In the genomic region with DNA sequence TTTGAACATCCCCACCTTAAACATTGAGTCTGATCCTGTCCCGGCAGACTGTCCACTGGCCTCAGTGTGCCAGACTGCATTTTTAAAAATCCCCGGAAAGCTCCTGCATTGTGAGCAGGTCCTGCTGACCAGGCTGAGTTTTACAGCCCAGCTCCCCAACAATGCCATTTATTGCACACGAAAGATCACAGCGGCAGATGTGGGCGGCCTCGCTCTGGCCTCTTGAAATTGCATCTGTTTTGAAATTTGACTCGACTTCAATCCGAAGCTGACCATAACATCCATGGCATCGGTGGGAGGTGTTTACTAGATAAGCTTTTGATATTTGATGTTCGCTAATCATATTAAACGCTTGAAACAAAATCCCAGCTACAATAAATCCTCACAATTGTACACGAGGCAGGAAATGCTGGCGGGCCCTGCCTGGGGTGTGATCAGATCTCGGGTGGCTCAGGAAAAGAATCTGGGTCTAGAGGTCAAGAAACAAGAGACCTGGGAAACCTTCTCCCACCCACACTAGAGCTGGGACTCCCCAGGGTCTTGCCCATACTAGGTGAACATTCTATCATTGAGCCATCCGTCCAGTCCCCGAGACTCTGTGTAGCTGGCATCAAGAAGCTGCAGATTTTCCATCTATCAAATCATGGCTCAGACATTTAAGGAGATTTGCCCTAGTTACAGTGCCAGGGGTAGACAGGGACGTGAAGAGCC, we compare ENCODE assay signal across 12 mouse cellular contexts.
A peak's percentile ranks its signal among the peaks of the same experiment; 100 is the strongest.
DNase-seq lines count a peak whose midpoint lies in the region; ATAC-seq and TF ChIP-seq lines count a peak whose summit lies in the region.
"Had no signal": no experiment of that assay in that cellular context is flagged by ENCODE, and none has a peak within 500 bp of the region (broad histone marks: within the 10 kb centered on the region; RNA-seq: fewer than 3 reads in every experiment).

No protein-coding gene starts in this region.

- peak; percentile 16 for DNase-seq in kidney, postnatal 10 days
- no peak for DNase-seq in kidney, adult 2 months
- peak; percentile 53 for DNase-seq in embryonic facial prominence, embryonic 11.5 days (ENCODE audit: low spot score)
- DNase-seq in hindbrain, embryonic 14.5 days (ENCODE audit: low spot score) = no peak
- no peak for DNase-seq in layer of hippocampus, adult 8-10 months (ENCODE audit: low spot score in 2 of 2)
- no peak for DNase-seq in gastrocnemius, adult 8-10 months (ENCODE audit: low spot score in 2 of 2)
- DNase-seq: cerebellum, postnatal 14 days; right cerebral cortex, postnatal 25 days had no signal

- H3K4me1 ChIP-seq in kidney, adult 2 months (ENCODE audit: control insufficient read depth, insufficient read depth, low read length) = no peaks in the 10 kb centered on the region
- peaks cover 6% of the 10 kb centered on the region for H3K4me1 ChIP-seq in embryonic facial prominence, embryonic 11.5 days (ENCODE audit: control insufficient read depth, insufficient read depth, low read length)
- H3K4me1 ChIP-seq in hindbrain, embryonic 14.5 days (replicated peaks; ENCODE audit: control insufficient read depth, insufficient read depth, low read length) = peaks cover 7% of the 10 kb centered on the region
- peaks cover 20% of the 10 kb centered on the region for H3K4me1 ChIP-seq in neural tube, embryonic 12.5 days
- peaks cover 14% of the 10 kb centered on the region for H3K4me1 ChIP-seq in heart, embryonic 12.5 days (replicated peaks)
- H3K4me1 ChIP-seq: liver, embryonic 15.5 days had no signal

- no peak for TF ChIP-seq CTCF in kidney, adult 2 months (conservative IDR thresholded peaks at IDR 0.05; ENCODE audit: insufficient read depth, insufficient read length, low read depth, low read length)

- TF ChIP-seq POLR2A in kidney, adult 2 months (IDR thresholded peaks at IDR 0.05; ENCODE audit: low read depth, low read length) = no peak

- 38% methylated on average over 17 of the region's 17 CpGs for WGBS in kidney, adult 2 months
- WGBS in embryonic facial prominence, embryonic 11.5 days = 34% methylated on average over 17 of the region's 17 CpGs
- WGBS in hindbrain, embryonic 14.5 days = 35% methylated on average over 17 of the region's 17 CpGs
- WGBS in neural tube, embryonic 12.5 days = 14% methylated on average over 17 of the region's 17 CpGs
- WGBS in heart, embryonic 12.5 days = 74% methylated on average over 17 of the region's 17 CpGs

- H3K9me3 ChIP-seq in embryonic facial prominence, embryonic 11.5 days (replicated peaks; ENCODE audit: control insufficient read depth, low read length) = no peaks in the 10 kb centered on the region
- H3K9me3 ChIP-seq in hindbrain, embryonic 14.5 days (ENCODE audit: control insufficient read depth, low read length) = no peaks in the 10 kb centered on the region
- H3K9me3 ChIP-seq in neural tube, embryonic 12.5 days = no peaks in the 10 kb centered on the region
- H3K9me3 ChIP-seq in heart, embryonic 12.5 days (replicated peaks) = no peaks in the 10 kb centered on the region
- H3K9me3 ChIP-seq: hindbrain, embryonic 15.5 days; liver, embryonic 15.5 days had no signal

- H3K4me2 ChIP-seq in embryonic facial prominence, embryonic 11.5 days (ENCODE audit: low read depth, low read length) = no peak overlapping the region
- no peak overlapping the region for H3K4me2 ChIP-seq in hindbrain, embryonic 14.5 days (replicated peaks)
- peak overlapping the region; percentile 32; the same call in 1 of the 2 replicates for H3K4me2 ChIP-seq in neural tube, embryonic 12.5 days (replicated peaks)
- H3K4me2 ChIP-seq in heart, embryonic 12.5 days = no peak overlapping the region
- H3K4me2 ChIP-seq: hindbrain, embryonic 15.5 days; liver, embryonic 15.5 days had no signal

- H3K9ac ChIP-seq in embryonic facial prominence, embryonic 11.5 days (replicated peaks; ENCODE audit: low read length) = no peak overlapping the region; the same call in 1 of the 2 replicates
- 0 out of 2 replicates have a peak overlapping the region, but pooled peaks have one; percentile 14 for H3K9ac ChIP-seq in hindbrain, embryonic 14.5 days
- H3K9ac ChIP-seq in neural tube, embryonic 12.5 days = no peak overlapping the region
- no peak overlapping the region for H3K9ac ChIP-seq in heart, embryonic 12.5 days
- H3K9ac ChIP-seq: hindbrain, embryonic 15.5 days; liver, embryonic 15.5 days had no signal

- no peak for ATAC-seq in embryonic facial prominence, embryonic 11.5 days (replicated peaks; ENCODE audit: insufficient number of reproducible peaks, low FRiP score, low TSS enrichment, low read depth)
- ATAC-seq in hindbrain, embryonic 14.5 days (ENCODE audit: low FRiP score) = no peak
- peak; percentile 49; the same call in 1 of the 2 replicates for ATAC-seq in neural tube, embryonic 12.5 days (ENCODE audit: low FRiP score, low read depth)
- ATAC-seq in heart, embryonic 12.5 days (ENCODE audit: insufficient number of reproducible peaks, low FRiP score) = no peak

- H3K27ac ChIP-seq in kidney, adult 2 months (ENCODE audit: insufficient read depth, low read depth, low read length) = no peak overlapping the region
- H3K27ac ChIP-seq in embryonic facial prominence, embryonic 11.5 days (replicated peaks; ENCODE audit: low read depth, low read length) = no peak overlapping the region
- H3K27ac ChIP-seq in hindbrain, embryonic 14.5 days = no peak overlapping the region
- H3K27ac ChIP-seq in neural tube, embryonic 12.5 days = no peak overlapping the region
- H3K27ac ChIP-seq in heart, embryonic 12.5 days (ENCODE audit: poor library complexity, severe bottlenecking) = no peak overlapping the region
- H3K27ac ChIP-seq: hindbrain, embryonic 15.5 days; liver, embryonic 15.5 days had no signal

- H3K36me3 ChIP-seq in kidney, adult 2 months (ENCODE audit: control insufficient read depth, insufficient read depth, low read length) = no peaks in the 10 kb centered on the region
- H3K36me3 ChIP-seq in embryonic facial prominence, embryonic 11.5 days (replicated peaks; ENCODE audit: control insufficient read depth, insufficient read depth, low read depth, low read length) = no peaks in the 10 kb centered on the region
- no peaks in the 10 kb centered on the region for H3K36me3 ChIP-seq in hindbrain, embryonic 14.5 days (replicated peaks; ENCODE audit: control insufficient read depth, insufficient read depth)
- no peaks in the 10 kb centered on the region for H3K36me3 ChIP-seq in neural tube, embryonic 12.5 days
- no peaks in the 10 kb centered on the region for H3K36me3 ChIP-seq in heart, embryonic 12.5 days
- H3K36me3 ChIP-seq: hindbrain, embryonic 15.5 days; liver, embryonic 15.5 days had no signal

- H3K4me3 ChIP-seq in kidney, adult 2 months (ENCODE audit: insufficient read depth, low read depth, low read length) = no peak overlapping the region
- H3K4me3 ChIP-seq in embryonic facial prominence, embryonic 11.5 days (ENCODE audit: low read depth, low read length) = no peak overlapping the region
- H3K4me3 ChIP-seq in hindbrain, embryonic 14.5 days (replicated peaks; ENCODE audit: low read length) = no peak overlapping the region
- no peak overlapping the region for H3K4me3 ChIP-seq in neural tube, embryonic 12.5 days
- H3K4me3 ChIP-seq in heart, embryonic 12.5 days = no peak overlapping the region
- H3K4me3 ChIP-seq: hindbrain, embryonic 15.5 days; liver, embryonic 15.5 days had no signal

- H3K27me3 ChIP-seq in kidney, adult 2 months (replicated peaks; ENCODE audit: control insufficient read depth, insufficient read depth, low read length) = no peaks in the 10 kb centered on the region
- no peaks in the 10 kb centered on the region for H3K27me3 ChIP-seq in embryonic facial prominence, embryonic 11.5 days (ENCODE audit: control insufficient read depth, insufficient read depth, low read length)
- H3K27me3 ChIP-seq in hindbrain, embryonic 14.5 days (ENCODE audit: control insufficient read depth, insufficient read depth, low read length) = no peaks in the 10 kb centered on the region
- H3K27me3 ChIP-seq in neural tube, embryonic 12.5 days (replicated peaks) = no peaks in the 10 kb centered on the region
- no peaks in the 10 kb centered on the region for H3K27me3 ChIP-seq in heart, embryonic 12.5 days (replicated peaks)
- H3K27me3 ChIP-seq: hindbrain, embryonic 15.5 days; liver, embryonic 15.5 days had no signal

Comparison
In these comparisons a context has a peak if more than half of its experiments do, and no peak if none do; other contexts are left out.
1. DNase-seq: peak in kidney, postnatal 10 days (single experiment) and embryonic facial prominence, embryonic 11.5 days (single experiment); none in kidney, adult 2 months (single experiment), hindbrain, embryonic 14.5 days (single experiment), layer of hippocampus, adult 8-10 months (0 of 2) and gastrocnemius, adult 8-10 months (0 of 2).